Mouse (Mus musculus): ENCODE data around the gene Sptbn4. TPM values are rescaled to one million over a fixed set of nuclear protein-coding genes. Genes with fewer than 3 reads are reported as not detected.
"Not testable (repeated sequence)": the region's sequence is repeated elsewhere in the genome, so short reads cannot be mapped to it uniquely, and the experiment has no call there.

Gene Sptbn4
- 0.09 and 0.10 TPM in 2 replicates for polyA plus RNA-seq (2015; fragmentation: Nextera tagmentation; extraction: Ambion mirVana)

DNA sequence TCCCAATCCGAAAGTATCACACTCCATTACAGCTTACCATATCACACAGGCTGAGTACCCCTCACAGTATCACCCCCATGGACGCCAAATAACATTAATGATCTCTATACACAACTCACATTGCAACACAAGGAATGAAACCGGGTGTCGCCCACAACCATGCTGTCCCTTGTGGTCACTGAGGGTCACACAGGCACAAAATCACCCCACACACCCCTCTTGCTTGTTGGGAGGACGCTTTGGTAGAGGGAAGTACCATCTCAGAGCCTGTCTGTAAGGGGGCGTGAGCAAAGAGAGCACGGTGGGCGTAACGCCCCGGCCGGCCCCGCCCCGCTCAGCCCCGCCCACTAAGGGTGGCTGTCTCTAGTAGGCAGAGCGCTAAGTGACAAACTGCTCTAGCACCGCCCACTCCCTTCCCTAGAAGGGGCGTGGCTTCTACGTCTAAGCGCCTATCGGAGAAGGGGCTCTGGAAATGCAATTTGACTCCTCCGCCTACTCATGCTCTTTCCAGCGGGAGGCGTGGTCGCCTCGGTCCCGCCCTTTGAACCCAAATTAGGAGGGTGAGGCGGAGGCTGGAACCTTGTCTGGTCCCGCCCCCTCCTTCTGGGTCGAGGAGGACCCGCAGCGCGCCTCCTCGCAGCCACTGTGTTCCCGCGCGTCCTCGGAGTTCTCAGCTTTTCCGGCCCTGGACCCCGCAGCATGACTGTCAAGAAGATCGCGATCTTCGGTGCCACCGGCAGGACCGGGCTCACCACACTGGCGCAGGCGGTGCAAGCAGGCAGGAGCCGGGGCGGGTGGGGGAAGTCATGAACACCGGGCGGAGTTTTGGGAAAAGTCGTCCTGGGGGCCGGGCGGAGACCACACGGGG, at the start of gene Sptbn4, which contains the start of gene Blvrb:
Gene Sptbn4, minus strand, starts transcription at position 268 of the 868 bp plus-strand sequence.
Gene Blvrb, plus strand, starts transcription at position 560 of the 868 bp plus-strand sequence.
- peak; percentile 99 for DNase-seq (ENCODE audit: low spot score)

DNA sequence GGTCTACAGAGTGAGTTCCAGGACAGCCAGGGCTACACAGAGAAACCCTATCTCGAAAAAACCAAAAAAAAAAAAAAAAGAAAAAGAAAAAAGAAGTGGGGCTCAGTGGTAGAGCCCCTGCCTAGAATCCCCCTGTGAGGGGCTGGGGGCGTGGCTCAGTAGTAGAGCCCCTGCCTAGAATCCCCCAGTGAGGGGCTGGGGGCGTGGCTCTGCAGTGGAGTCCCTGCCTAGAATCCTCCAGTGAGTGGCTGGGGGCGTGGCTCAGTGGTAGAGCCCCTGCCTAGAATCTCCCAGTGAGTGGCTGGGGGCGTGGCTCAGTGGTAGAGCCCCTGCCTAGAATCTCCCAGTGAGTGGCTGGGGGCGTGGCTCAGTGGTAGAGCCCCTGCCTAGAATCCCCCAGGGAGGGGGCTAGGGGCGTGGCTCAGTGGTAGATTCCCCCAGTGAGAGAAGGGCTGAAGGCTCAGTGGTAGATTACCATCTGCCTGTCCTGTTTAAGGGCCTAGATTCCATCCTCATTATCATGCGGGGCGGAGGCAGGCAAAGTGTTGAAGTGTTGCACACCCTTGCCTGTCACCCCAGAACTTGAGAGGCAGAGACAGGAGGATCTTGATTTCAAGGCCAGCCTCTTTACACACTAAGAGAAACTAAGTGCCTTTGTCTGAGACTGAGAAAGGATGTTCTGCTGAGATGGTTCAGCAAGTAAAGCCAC, 47.3 kb upstream of the Sptbn4 start:
- not testable (repeated sequence) for DNase-seq (ENCODE audit: low spot score)

DNA sequence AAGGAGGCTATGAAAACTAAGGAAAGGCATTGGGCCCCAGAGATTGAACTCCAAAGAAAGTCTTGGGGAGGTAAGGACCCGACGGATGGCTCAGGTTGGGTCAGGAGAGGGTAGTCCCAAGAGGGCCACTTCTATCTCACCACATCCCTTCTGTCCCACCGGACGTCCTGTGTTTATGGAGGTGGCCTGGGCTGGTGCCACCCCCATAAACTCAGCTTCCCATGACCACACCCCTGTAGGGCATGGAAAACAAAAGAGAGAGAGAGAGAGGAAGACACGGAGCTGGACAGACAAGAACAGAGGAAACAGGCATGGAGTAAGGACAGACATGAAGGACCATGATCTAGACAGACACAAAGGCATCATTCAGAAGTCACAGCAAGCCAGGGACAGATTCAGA, 46.0 kb upstream of the Sptbn4 start:
- no peak for DNase-seq (ENCODE audit: low spot score)

DNA sequence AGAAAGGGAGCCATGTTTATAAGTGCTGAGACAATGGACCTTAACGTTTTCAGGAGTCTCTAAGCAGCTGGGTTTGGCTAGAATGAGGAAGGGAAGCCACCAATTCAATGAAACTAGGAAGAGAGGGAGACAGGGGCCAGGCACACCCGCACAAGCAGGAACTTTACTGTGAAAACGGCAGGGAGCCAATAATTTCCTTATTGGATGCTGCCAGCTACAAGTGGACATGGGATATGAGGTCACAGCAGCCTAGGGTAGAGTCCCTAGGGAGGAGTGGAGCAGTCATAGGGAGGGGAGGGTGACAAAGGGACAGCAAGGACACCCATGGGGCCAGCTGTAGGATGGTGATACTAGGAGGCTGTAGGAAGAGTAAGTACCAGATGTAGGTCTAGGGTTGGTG, 45.5 kb upstream of the Sptbn4 start:
- DNase-seq (ENCODE audit: low spot score), result no peak

DNA sequence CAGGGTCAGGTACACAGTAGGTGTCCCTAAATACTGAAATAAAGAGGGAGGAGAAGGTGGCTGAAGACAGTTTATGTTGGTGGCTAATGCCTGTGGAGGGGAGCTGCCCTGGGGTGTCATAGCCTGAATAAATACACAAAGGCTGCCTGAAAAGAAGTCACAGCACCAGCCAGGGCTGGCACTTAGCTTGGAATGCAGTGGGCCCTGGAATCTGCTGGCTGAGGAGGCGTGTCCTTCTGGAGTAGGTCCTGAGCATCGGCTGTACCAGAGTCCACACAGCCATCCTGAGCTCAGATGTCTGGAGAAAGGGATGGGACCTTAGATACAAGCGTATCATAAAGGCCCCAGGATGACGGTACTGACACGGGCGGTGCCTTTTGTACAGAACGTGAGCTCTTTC, 44.4 kb upstream of the Sptbn4 start:
- DNase-seq (ENCODE audit: low spot score), result no peak

DNA sequence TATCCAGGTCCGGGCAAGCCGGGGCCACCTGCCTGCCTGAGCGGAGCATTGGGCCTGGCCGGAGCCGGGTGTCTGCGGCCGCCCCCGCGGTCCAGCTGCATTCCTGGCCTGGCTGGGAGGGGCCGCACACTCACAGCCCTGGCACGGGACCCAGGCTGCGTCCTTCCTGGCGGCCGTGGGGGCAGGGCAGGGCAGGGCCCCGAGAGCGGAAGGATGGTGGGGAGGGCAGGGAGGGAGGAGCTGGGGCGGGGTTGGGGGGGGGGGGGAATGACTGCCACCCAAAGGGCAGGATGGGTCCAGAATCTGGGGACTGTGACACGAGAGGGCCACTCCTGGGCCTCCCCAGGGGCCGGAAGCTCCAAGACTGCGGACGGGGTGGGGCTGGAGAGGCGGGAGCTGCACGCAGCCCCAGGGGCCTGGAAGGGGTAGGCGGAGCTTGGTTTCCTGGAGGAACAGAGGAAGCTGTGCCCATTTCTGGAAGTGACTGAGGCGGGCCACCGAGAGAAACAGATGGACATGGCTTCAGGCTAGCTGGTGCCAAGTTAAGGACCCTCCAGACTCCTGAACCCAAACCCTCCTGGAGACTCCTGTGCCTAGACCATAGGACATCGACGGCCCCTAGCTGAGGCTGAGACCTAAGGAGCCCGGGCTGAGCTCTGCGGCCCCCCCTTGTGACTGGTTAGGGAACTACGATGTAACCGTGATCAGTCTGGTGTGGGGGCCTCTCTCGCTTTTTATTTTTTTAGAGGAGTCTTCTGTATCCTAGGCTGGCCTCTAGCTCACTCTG, 43.2 kb upstream of the Sptbn4 start:
- peak; percentile 89 for DNase-seq (ENCODE audit: low spot score)

DNA sequence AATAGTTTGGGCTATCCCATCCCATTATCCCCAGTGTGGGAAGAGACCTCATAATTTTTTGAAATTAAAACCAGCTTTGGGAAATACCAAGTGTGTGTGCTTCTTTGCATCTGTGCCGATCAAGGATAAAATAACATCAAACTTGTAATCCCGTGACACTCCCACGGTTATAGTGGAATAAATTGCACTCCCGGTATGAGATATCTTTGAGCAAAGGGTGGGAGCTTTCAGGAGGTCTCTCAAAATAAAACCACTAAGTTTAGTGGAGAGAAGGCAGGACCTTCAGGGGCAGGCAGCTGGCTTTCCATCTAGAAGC, 42.7 kb upstream of the Sptbn4 start:
- DNase-seq (ENCODE audit: low spot score), result no peak

DNA sequence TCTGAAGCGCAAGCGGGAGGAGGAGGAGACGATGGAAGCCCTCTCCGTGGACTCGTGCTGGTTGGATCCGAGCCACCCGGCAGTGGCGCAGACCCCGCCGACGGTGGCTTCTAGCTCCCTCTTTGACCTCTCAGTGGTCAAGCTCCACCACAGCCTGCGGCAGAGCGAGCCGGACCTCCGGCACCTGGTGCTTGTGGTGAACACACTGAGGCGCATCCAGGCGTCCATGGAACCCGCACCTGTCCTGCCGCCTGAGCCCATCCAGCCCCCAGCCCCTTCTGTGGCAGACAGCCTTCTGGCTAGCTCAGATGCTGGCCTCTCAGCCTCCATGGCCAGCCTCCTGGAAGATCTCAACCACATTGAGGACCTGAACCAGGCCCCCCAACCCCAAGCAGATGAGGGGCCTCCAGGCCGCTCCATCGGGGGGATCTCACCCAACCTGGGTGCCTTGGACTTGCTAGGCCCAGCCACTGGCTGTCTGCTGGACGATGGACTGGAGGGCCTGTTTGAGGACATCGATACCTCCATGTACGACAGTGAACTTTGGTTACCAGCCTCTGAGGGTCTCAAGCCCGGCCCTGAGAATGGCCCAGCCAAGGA, 41.9 kb upstream of the Sptbn4 start:
- DNase-seq (ENCODE audit: low spot score), result no peak

DNA sequence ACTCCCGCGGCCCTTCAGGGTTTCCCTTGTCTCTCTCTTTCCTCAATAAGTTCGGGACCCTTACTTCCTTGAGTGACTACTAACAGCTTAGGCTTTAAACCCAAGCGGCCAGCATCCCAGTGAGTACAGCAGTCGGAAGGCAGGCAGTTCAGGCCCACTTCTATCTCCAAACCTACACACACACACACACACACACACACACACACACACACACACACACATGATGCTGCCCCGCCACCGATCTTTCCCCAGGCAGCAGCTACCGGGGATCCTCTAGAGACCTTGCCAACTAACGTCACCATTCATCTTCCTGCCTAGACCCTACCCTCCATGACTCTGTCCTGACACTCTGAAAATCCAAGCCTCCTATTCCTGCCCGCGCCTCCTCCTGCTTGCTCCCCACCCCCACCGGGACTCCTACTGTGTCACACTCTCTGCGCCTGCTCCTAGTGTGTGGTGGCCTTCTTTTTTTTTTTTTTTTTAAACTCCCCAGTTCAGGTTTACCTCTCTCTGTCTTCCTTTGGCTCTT, 40.3 kb upstream of the Sptbn4 start:
- DNase-seq (ENCODE audit: low spot score), result peak; percentile 49

DNA sequence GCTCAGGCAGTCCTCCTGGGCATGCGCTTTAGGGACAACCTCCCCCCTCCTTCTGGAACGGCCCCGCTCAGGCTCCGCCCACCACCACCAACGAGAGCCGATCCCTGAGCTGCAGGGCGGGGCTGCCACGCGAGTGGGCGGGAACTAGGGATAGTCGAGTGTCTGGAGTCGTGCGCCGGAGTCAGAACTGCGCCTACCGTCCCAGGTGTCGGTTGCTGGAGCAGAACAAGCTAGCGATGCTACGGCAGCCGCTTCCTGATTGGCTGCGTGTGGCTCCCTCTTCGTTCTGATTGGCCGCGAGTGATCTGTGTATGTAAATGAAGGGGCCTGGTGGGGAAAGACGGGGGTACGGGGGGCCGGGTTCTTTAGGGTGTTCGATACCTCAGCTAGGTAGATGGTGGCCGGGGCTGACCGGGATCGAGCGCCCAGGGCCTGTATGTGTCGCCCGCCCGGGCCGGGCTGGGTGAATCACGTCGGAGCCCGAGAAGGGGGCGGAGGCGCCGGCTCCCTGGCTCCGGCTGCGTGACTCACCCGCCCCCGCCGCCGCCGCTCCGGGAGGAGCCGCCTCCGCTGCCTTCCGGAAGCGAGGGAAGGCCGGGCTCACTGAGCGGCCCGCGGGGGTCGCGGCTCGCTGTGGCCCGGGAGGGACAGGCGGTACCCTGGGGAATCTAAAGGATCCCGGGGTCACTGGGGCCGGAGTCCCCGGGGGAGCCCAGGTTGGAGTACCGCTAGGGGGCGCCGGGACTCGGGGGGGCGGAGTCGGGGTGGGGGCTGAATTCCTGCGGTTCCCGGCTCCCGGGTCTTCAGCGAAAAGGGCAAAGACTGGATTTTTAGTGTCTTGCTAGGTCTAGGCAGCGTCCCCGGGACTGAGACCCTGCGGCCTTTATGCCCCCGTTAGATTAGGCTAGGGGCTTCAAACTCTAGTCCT, 39.5 kb upstream of the Sptbn4 start, which contains the start of gene Sertad1:
Gene Sertad1, plus strand, starts transcription at position 141 of the 928 bp plus-strand sequence.
- peak; percentile 100 for DNase-seq (ENCODE audit: low spot score)

DNA sequence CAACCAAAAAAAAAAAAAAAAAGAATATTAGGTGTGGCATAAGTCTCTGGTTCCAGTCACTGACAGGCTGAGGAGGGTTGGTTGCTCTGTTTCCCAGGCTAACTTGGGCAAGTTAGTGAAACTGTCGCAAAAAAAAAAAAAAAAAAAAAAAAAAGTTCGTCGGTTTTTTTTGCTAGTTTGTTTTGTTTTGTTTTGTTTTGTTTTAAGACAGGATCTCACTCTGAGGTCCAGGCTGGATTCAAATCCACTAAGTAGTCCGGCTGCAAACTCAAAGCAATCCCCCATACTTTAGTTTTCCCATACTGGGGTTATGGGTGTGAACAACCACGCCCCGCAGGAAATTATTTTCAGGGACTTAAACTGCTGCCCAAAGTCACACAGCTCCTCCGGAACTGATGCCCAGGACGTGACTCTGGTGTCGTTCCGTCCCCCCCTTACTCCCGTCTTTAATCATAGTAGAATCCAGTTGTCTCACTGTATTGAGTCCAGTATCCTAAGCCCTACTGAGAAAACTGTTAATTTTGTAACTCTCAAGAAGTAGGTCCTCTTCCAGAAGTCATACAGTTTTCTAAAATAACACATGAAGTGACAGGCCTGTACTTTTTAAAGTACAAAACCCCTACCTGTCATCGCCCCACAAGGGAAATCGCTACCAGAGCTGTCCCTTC, 38.8 kb upstream of the Sptbn4 start:
- no peak for DNase-seq (ENCODE audit: low spot score)

DNA sequence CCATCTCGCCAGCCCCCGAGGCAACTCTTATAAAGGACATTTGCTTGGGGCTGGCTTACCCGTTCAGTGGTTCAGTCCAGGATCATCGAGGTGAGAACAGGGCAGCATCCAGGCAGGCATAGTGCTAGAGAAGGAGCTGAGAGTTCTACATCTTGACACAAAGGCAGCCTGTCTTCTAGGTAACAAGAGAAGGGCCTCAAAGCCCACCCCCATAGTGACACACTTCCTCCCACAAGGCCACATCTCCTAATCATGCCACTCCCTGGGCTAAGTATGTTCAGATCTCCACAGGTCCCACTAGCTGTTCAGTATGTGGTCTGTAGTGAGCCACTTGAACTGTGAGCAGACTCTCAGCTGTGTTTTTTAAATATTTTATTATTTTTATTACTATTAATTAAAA, 36.4 kb upstream of the Sptbn4 start:
- no peak for DNase-seq (ENCODE audit: low spot score)

DNA sequence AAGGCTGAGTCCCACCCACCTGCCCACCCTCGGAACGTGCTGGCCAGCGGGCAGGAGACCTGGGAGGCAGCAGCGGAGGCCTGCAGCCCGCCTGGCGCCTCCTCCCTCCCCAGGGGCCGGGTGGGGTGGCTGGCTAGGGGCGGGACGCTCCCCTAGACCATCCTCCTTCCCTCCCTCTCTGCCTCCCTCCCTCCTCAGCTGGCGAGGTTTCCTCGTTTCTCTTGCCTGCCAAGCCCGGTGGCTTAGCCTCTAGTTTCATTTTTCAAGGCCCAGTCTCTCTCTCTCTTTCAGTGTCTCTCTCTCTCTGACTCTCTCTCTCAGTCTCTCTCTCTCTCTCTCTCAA, 34.1 kb upstream of the Sptbn4 start:
- peak; percentile 66 for DNase-seq (ENCODE audit: low spot score)

DNA sequence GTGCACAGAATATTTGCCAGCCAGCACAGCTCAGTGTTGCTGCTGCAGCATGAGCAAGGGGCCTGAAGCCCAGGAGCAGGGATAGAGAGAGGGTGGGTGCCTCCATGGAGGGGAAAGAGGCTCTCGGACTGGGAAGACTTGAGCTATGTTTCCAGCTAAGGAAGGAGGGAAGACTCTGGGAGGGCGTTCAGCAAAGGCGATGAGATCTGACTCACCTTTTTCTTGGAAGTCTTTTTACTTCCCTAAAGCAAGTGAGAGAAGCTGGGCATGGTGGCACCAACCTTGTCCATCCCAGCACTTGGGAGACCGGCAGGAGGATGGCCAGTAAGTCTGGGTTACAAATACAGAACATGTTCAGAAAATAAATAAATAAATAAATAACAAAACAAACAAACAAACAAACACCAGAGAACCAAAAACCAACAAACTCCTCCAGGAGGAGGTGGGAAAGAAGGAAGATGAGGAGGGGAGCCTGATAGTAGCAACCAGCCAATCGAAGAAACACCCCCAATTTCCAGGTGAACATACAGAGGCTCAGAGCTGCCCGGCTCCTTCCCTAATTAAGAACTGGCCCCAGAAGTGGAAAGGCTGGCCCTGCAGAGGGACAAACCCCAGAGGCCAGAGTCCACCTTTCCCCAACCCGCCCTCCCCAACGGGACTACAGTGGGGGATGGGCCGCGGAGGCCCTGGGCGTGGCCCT, 33.6 kb upstream of the Sptbn4 start:
- DNase-seq (ENCODE audit: low spot score), result no peak

DNA sequence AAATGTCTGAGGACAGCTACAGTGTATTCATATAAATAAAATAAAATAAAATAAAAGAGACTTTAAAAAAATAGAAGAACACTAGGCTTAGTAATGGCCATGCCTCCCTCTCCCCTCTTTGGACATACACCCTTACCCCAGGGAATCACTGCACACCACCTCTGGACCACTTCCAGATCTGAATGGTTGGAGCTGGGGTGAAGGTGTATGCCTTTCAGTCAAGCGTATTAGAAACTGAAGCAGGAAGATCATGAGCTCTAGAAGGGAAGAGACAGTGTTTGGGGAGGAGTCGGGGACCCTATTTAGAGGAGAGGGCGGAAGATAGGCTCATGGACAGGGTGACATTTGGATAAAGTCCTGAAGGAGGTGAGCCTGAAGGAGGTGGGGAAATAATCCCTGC, 33.0 kb upstream of the Sptbn4 start:
- DNase-seq (ENCODE audit: low spot score), result no peak

DNA sequence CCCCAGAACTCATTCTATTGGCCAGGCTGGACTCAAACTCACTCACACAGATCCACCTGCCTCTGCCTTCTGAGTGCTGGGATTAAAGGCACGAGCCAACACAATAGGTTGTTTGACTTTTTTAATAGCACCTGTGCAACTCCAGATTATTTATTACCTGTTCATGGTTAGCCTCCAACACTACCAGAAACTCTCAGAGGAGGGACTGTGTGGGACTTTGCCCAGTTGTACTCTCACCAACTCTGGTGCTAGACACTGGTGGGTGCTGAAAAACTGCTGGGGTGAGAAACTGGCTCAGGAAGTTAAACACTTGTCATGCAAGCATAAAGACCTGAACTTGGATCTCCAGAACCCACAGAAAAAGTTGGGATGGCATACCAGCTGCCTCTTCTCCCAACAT, 32.3 kb upstream of the Sptbn4 start:
- DNase-seq (ENCODE audit: low spot score), result no peak

DNA sequence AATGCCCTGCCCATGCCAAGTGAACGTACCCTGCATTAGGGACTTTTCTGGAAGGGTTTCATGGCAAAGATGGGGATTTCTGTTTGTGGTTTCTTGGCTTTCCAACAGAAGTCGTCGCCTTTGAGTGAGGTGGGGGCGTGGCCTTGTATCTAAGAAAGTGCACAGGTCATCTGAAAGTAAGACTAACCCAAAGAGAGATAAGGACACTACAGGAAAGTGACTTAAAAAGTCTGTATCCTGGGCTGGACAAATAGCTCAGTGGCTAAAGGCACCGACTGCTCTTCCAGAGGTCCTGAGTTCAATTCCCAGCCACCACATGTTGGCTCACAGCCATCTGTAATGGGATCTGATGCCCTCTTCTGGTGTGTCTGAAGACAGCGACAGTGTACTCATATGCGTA, 31.1 kb upstream of the Sptbn4 start:
- DNase-seq (ENCODE audit: low spot score), result no peak

DNA sequence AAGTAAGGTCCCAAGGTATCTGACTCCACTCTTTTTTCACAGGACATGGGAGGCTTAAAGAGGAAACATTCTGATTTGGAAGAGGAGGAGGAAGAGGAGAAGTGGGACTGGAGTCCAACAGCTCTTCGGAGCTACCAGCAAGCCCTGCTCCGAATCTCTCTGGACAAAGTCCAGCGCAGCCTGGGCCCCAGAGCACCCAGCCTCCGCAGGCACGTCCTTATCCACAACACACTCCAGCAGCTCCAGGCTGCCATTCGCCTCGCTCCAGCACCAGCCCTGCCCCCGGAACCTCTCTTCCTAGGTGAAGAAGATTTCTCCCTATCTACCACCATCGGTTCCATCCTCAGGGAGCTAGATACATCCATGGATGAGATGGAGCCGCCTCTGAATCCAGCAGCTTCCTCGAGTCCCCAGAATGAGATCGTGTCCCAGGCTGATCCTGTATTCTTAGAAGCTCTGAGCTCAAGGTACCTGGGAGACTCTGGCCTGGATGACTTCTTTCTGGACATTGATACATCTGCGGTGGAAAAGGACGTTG, 28.7 kb upstream of the Sptbn4 start:
- no peak for DNase-seq (ENCODE audit: low spot score)

DNA sequence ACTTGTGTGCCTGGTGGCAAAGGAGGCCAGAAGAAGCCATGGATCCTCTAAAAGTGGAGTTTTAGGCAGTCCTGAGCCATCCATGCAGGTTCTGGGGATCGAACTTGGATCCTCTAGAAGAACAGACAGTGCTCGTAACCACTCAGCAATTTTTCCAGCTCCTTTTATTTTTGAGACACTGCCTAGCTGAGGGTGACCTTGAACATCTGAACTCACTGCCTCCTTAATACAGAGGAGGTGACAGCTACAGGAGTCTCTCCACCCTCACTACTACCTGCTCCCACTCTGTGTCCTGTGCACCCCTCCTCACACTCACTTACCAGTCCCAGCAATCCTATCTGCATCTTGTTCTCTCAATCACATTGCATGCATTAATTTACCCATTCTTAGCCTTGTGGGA, 28.1 kb upstream of the Sptbn4 start:
- DNase-seq (ENCODE audit: low spot score), result no peak

Measured in thymus, postnatal 0 days (tissue).